Mouse (Mus musculus): ENCODE results near the gene Prkn. TPM values are rescaled to one million over a fixed set of nuclear protein-coding genes. Genes with fewer than 3 reads are reported as not detected.

Prkn gene
- polyA plus RNA-seq, 1 experiment from 2014 or later = 6.6 TPM

DNA sequence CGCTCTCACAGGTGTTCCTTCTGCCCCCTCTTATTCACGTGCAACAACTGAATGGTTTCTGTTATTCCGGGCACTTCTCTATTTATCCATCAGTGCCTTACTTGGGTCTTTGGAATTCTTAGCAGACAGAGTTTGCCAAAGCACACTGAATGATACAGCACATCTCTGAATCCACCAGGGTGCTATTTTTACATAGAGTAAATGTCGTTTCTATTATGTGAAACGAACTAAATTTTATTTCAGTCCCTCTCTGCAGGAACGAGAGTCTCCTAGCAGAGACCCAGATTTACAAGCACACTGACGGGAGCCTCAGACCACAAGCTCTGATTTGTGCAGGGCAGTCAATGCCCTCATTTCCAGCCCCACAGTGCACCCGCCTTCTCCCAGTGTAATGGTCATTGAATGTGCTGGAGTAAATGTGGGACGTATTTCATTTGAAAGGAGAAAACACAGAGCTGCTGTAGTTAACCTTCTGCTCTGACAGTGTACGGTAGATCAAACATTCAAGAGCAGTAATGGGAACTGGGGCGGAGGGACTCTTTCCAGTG is 841.7 kb downstream of the Prkn start:
- H3K9ac ChIP-seq (ENCODE audit: low read depth, low read length) = no peak overlapping the region
- H3K4me3 ChIP-seq (ENCODE audit: low read depth, low read length) = no peak overlapping the region
- no peak for ATAC-seq
- no peaks in the 10 kb centered on the region for H3K9me3 ChIP-seq (replicated peaks; ENCODE audit: control insufficient read depth, low read length, poor library complexity, severe bottlenecking)
- peaks cover 3% of the 10 kb centered on the region; the same call in 1 of the 2 replicates for H3K4me1 ChIP-seq (ENCODE audit: control insufficient read depth, insufficient read depth, low read length)
- no peaks in the 10 kb centered on the region for H3K36me3 ChIP-seq (ENCODE audit: control insufficient read depth, insufficient read depth, low read length)
- WGBS = 43% methylated on average over 11 of the region's 11 CpGs
- H3K27ac ChIP-seq (ENCODE audit: low read length) = no peak overlapping the region
- H3K4me2 ChIP-seq (ENCODE audit: low read length) = no peak overlapping the region
- no peaks in the 10 kb centered on the region for H3K27me3 ChIP-seq (ENCODE audit: control insufficient read depth, insufficient read depth, low read depth, low read length)

DNA sequence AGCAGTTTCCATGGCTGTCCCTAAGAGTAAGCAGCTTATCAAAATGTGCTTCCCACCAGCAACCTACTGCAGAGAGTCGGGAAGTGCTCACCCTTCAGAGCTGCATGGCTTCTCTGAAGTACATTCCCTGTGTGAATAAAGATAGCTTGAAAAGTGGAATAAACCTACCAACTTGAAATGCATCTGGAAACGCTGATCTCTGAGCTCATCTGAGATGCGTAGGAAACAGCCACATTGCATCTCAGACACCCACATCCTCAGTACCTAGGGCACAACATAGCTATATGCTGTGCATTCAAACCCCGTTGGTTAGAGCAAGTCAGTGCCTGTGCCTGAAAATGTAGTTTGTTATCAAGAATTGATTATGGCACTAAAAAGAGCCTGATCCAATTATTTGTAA is 864.8 kb downstream of the Prkn start:
- 74% methylated on average over 4 of the region's 4 CpGs for WGBS
- Histone ChIP-seq H3K4me1 (ENCODE audit: control insufficient read depth, insufficient read depth, low read length) (no peaks in the 10 kb centered on the region), H3K4me3 (ENCODE audit: low read depth, low read length) (no peak overlapping the region), H3K27ac (ENCODE audit: low read length) (no peak overlapping the region), H3K9ac (ENCODE audit: low read depth, low read length) (no peak overlapping the region), H3K4me2 (ENCODE audit: low read length) (no peak overlapping the region), H3K27me3 (ENCODE audit: control insufficient read depth, insufficient read depth, low read depth, low read length) (no peaks in the 10 kb centered on the region), H3K36me3 (ENCODE audit: control insufficient read depth, insufficient read depth, low read length) (no peaks in the 10 kb centered on the region), H3K9me3 (replicated peaks; ENCODE audit: control insufficient read depth, low read length, poor library complexity, severe bottlenecking) (no peaks in the 10 kb centered on the region)
- ATAC-seq = no peak

DNA sequence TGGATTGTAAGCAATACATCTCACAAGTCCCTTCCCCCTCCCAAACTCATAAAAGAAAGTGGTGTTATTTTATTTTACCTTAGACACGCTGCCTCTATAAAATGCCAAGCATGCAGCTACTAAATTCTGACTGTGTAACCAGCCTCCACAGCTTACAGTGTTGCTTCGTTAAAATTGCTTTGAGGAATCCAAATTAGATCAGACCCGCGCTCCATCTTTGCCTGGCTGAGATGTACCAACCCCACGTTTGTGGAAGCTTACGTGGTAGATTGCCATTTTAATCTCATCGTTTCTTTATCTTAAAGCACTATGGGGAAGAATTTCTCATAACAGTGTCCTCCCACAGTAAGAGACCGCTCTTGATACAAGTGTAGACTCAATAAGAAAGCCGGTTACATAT is 865.6 kb downstream of the Prkn start:
- WGBS = 82% methylated on average over 9 of the region's 9 CpGs
- no peak for ATAC-seq
- Histone ChIP-seq H3K9me3 (replicated peaks; ENCODE audit: control insufficient read depth, low read length, poor library complexity, severe bottlenecking) (no peaks in the 10 kb centered on the region), H3K27ac (ENCODE audit: low read length) (no peak overlapping the region), H3K27me3 (ENCODE audit: control insufficient read depth, insufficient read depth, low read depth, low read length) (no peaks in the 10 kb centered on the region), H3K9ac (ENCODE audit: low read depth, low read length) (no peak overlapping the region), H3K4me2 (ENCODE audit: low read length) (no peak overlapping the region), H3K4me1 (ENCODE audit: control insufficient read depth, insufficient read depth, low read length) (no peaks in the 10 kb centered on the region), H3K4me3 (ENCODE audit: low read depth, low read length) (no peak overlapping the region), H3K36me3 (ENCODE audit: control insufficient read depth, insufficient read depth, low read length) (no peaks in the 10 kb centered on the region)

DNA sequence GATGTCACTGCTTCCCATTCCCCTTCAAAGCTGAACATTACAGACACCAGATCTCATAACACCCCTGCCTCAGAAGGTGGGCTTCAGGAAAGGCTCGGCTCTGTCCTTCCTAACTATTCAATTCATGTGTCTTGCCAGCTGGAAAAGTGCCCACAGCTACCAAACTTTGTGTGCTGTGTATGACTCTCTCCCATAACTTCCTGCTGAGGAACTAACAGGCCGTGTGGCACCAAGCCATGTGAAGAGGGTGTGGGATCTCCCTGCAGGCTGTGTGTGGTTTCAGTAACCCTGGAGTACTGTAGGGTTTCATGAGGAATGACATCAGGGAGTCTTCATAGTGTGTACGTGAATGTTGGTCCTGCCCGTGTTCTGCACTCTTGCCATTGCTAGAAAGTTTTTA is 871.9 kb downstream of the Prkn start:
- no peaks in the 10 kb centered on the region for H3K27me3 ChIP-seq (ENCODE audit: control insufficient read depth, insufficient read depth, low read depth, low read length)
- no peak overlapping the region for H3K9ac ChIP-seq (ENCODE audit: low read depth, low read length)
- ATAC-seq = no peak
- H3K4me1 ChIP-seq (ENCODE audit: control insufficient read depth, insufficient read depth, low read length) = no peaks in the 10 kb centered on the region
- no peaks in the 10 kb centered on the region for H3K9me3 ChIP-seq (replicated peaks; ENCODE audit: control insufficient read depth, low read length, poor library complexity, severe bottlenecking)
- 79% methylated on average over 4 of the region's 4 CpGs for WGBS
- H3K27ac ChIP-seq (ENCODE audit: low read length) = no peak overlapping the region
- no peak overlapping the region for H3K4me2 ChIP-seq (ENCODE audit: low read length)
- H3K36me3 ChIP-seq (ENCODE audit: control insufficient read depth, insufficient read depth, low read length) = no peaks in the 10 kb centered on the region
- no peak overlapping the region for H3K4me3 ChIP-seq (ENCODE audit: low read depth, low read length)

DNA sequence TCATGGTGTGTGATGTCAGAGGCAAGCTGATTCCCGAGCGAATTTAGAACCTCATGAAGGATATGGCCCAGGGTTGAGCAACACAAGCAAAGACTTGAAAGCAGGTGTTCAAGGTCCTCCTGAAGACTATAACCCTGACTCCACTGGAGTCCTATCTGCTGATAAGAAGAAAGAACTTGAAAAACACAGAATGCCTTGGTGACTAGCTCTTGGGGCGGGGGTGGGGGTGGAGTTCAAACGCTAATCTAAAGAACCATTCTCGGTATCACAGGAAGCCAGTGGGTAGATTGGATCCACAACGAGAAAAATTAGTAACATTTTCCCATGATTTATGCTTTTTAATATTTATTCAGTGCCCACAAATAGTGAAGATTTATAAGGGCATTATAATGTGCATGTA is 879.6 kb downstream of the Prkn start:
- H3K36me3 ChIP-seq (ENCODE audit: control insufficient read depth, insufficient read depth, low read length) = no peaks in the 10 kb centered on the region
- H3K9me3 ChIP-seq (replicated peaks; ENCODE audit: control insufficient read depth, low read length, poor library complexity, severe bottlenecking) = no peaks in the 10 kb centered on the region
- peaks cover 9% of the 10 kb centered on the region for H3K4me1 ChIP-seq (ENCODE audit: control insufficient read depth, insufficient read depth, low read length)
- no peak overlapping the region for H3K27ac ChIP-seq (ENCODE audit: low read length)
- 87% methylated on average over 6 of the region's 6 CpGs for WGBS
- no peak overlapping the region for H3K4me2 ChIP-seq (ENCODE audit: low read length)
- ATAC-seq = no peak
- no peak overlapping the region for H3K9ac ChIP-seq (ENCODE audit: low read depth, low read length)
- H3K4me3 ChIP-seq (ENCODE audit: low read depth, low read length) = no peak overlapping the region
- H3K27me3 ChIP-seq (ENCODE audit: control insufficient read depth, insufficient read depth, low read depth, low read length) = no peaks in the 10 kb centered on the region

DNA sequence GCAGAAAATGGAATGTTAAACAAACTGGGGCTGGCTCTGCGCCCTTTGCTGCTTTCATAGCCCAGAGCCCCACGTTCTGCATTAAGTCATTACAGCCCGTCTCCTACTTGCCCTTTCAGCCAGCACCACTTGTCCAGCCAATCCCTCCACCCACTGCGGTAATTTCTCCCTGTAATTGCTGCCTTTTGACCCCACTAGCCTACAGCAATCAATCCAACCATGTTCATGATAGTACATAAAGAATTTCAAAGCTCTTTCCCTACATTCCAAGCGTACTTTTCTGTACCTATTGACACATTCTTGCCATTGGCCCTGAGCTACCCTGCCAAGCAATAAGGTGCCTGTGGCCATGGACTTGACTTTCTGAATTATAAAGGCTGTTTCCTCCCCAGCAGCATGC is 881.7 kb downstream of the Prkn start:
- no peak for ATAC-seq
- 72% methylated on average over 5 of the region's 5 CpGs for WGBS
- Histone ChIP-seq H3K9ac (ENCODE audit: low read depth, low read length) (no peak overlapping the region), H3K36me3 (ENCODE audit: control insufficient read depth, insufficient read depth, low read length) (no peaks in the 10 kb centered on the region), H3K9me3 (replicated peaks; ENCODE audit: control insufficient read depth, low read length, poor library complexity, severe bottlenecking) (no peaks in the 10 kb centered on the region), H3K27me3 (ENCODE audit: control insufficient read depth, insufficient read depth, low read depth, low read length) (no peaks in the 10 kb centered on the region), H3K4me1 (ENCODE audit: control insufficient read depth, insufficient read depth, low read length) (peaks cover 9% of the 10 kb centered on the region), H3K4me3 (ENCODE audit: low read depth, low read length) (no peak overlapping the region), H3K27ac (ENCODE audit: low read length) (peak overlapping the region; percentile 7; the same call in 1 of the 2 replicates), H3K4me2 (ENCODE audit: low read length) (no peak overlapping the region)

DNA sequence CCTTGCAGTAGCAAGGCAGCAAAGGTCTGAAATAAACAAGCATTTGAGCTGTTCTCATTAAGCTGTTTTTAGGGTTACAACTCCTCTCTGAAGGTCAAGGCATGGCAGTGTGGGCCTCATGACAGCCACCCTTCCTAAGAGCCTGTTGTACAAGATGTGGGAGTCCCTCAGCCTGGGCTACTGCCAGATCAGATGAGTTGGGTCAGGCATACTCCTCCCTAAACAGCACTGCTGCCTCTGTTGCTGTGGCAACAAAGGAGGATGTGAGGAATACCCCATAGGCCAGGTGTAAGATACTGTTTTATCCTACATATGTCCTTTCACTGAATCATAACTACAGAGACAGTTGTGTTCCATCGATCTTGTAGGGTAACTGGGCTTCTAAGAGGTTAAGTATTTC is 882.3 kb downstream of the Prkn start:
- H3K4me2 ChIP-seq (ENCODE audit: low read length) = no peak overlapping the region
- H3K4me1 ChIP-seq (ENCODE audit: control insufficient read depth, insufficient read depth, low read length) = peaks cover 9% of the 10 kb centered on the region
- no peaks in the 10 kb centered on the region for H3K27me3 ChIP-seq (ENCODE audit: control insufficient read depth, insufficient read depth, low read depth, low read length)
- no peak overlapping the region for H3K27ac ChIP-seq (ENCODE audit: low read length)
- ATAC-seq = 0 out of 2 replicates have a peak, but pooled peaks have one; percentile 54
- no peak overlapping the region for H3K9ac ChIP-seq (ENCODE audit: low read depth, low read length)
- H3K36me3 ChIP-seq (ENCODE audit: control insufficient read depth, insufficient read depth, low read length) = no peaks in the 10 kb centered on the region
- H3K9me3 ChIP-seq (replicated peaks; ENCODE audit: control insufficient read depth, low read length, poor library complexity, severe bottlenecking) = no peaks in the 10 kb centered on the region
- H3K4me3 ChIP-seq (ENCODE audit: low read depth, low read length) = no peak overlapping the region
- WGBS = 65% methylated on average over 1 of the region's 1 CpGs

DNA sequence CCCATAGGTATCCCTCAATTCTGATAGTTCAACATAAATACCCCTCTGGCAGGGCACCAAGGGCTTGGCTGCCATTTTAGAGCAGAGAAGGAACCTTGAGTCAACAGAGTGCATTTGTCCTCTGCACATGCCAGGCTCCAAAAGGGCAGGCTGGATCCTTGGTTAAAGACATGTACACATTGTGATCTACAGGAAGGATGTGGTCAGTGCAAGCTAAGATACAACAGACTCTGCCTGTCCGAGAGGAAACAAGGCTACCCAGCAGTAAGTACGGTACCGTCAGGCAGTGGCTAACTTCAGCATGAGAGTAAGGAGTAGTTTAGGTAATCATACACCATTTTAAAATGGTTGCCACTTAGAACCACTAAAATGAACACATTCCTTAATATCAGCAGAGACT is 884.0 kb downstream of the Prkn start:
- Histone ChIP-seq H3K4me1 (ENCODE audit: control insufficient read depth, insufficient read depth, low read length) (peaks cover 6% of the 10 kb centered on the region), H3K4me3 (ENCODE audit: low read depth, low read length) (no peak overlapping the region), H3K9ac (ENCODE audit: low read depth, low read length) (no peak overlapping the region), H3K4me2 (ENCODE audit: low read length) (no peak overlapping the region), H3K9me3 (replicated peaks; ENCODE audit: control insufficient read depth, low read length, poor library complexity, severe bottlenecking) (no peaks in the 10 kb centered on the region), H3K27ac (ENCODE audit: low read length) (no peak overlapping the region), H3K36me3 (ENCODE audit: control insufficient read depth, insufficient read depth, low read length) (no peaks in the 10 kb centered on the region), H3K27me3 (ENCODE audit: control insufficient read depth, insufficient read depth, low read depth, low read length) (no peaks in the 10 kb centered on the region)
- WGBS = 94% methylated on average over 3 of the region's 3 CpGs
- no peak for ATAC-seq

DNA sequence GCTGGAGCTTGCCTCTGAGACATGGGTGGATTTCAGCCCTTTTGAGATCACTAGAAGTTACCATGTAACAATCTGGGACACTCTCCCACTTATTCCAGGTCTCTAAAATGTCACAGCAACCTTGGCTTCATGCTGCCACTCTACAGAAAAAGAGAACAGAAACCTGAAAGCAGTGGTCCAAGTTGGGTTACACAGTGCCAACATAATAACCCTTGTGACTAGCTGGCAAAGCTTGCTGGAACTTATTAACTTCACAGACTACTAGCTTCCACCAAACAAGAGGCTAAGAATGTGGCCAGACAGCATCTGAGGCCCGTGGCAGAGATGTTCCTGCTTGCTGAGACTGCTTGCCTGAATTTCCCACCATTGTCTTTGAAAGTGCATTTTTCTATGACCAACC is 886.9 kb downstream of the Prkn start:
- no peak for ATAC-seq
- Histone ChIP-seq H3K4me1 (ENCODE audit: control insufficient read depth, insufficient read depth, low read length) (peaks cover 12% of the 10 kb centered on the region), H3K36me3 (ENCODE audit: control insufficient read depth, insufficient read depth, low read length) (no peaks in the 10 kb centered on the region), H3K27ac (ENCODE audit: low read length) (no peak overlapping the region), H3K4me3 (ENCODE audit: low read depth, low read length) (no peak overlapping the region), H3K4me2 (ENCODE audit: low read length) (no peak overlapping the region), H3K9me3 (replicated peaks; ENCODE audit: control insufficient read depth, low read length, poor library complexity, severe bottlenecking) (no peaks in the 10 kb centered on the region), H3K9ac (ENCODE audit: low read depth, low read length) (no peak overlapping the region), H3K27me3 (ENCODE audit: control insufficient read depth, insufficient read depth, low read depth, low read length) (no peaks in the 10 kb centered on the region)
- 73% methylated on average over 1 of the region's 1 CpGs for WGBS
